Mouse (Mus musculus) cerebellum, adult 2 months (tissue): ENCODE measurements around the gene Tec.

Experiments used
- CTCF ChIP-seq: fragments of 200-500 bp; IDR thresholded peaks from 2 replicates; pipeline ENCODE4 v1.5.1; 2011; ENCODE audit warnings: low read depth, mild to moderate bottlenecking, control low read depth, low read length, moderate library complexity, borderline replicate concordance; ENCODE audit not compliant: insufficient read depth
- POLR2A ChIP-seq: fragments of 200-500 bp; IDR thresholded peaks from 2 replicates; pipeline ENCODE4 v1.6.1; 2011; ENCODE audit warnings: low read length, control low read depth, borderline replicate concordance; ENCODE audit not compliant: insufficient read depth

- TF ChIP-seq POLR2A (no peak), CTCF (no peak)
Observed at GRCm38 (mm10) chr5:72709451-72709850, 158.8 kb downstream of the Tec start.
